Mouse (Mus musculus) stomach, postnatal 0 days (tissue): ENCODE measurements around the gene Srsf4.

ENCODE experiments used
- CTCF ChIP-seq: IDR thresholded peaks from 2 replicates; pipeline ENCODE4 v1.5.1; 2016; ENCODE audit warnings: antibody characterized with exemption, low read depth, mild to moderate bottlenecking, moderate library complexity
- EP300 ChIP-seq: optimal IDR thresholded peaks from 2 replicates; pipeline ENCODE3; 2016; ENCODE audit warnings: antibody characterized with exemption

GRCm38 (mm10) chr4:131898503-131899179 is 25.2 kb downstream of the Srsf4 start:
- TF ChIP-seq EP300 (no peak), CTCF (no peak)
